In genomic region chr19:42000446-42000958, GRCm38 (mm10) we compare ENCODE assay signal across 10 mouse cellular contexts. TPM values are rescaled to one million over a fixed set of nuclear protein-coding genes. Genes with fewer than 3 reads are reported as not detected.
DNase-seq lines count a peak whose midpoint lies in the region; ATAC-seq and TF ChIP-seq lines count a peak whose summit lies in the region.
"Had no signal": no experiment of that assay in that cellular context is flagged by ENCODE, and none has a peak within 500 bp of the region (broad histone marks: within the 10 kb centered on the region; RNA-seq: fewer than 3 reads in every experiment).

No protein-coding gene starts in this region.

- peak overlapping the region; percentile 77 for H3K27ac ChIP-seq in lung, embryonic 14.5 days (ENCODE audit: low read depth)
- peak overlapping the region; percentile 52; the same call in 1 of the 2 replicates for H3K27ac ChIP-seq in heart, embryonic 11.5 days (ENCODE audit: low read depth, low read length)
- peak overlapping the region; percentile 81 for H3K27ac ChIP-seq in limb, embryonic 12.5 days
- H3K27ac ChIP-seq in stomach, embryonic 15.5 days: peak overlapping the region; percentile 76
- H3K27ac ChIP-seq: layer of hippocampus, adult 2 months had no signal

- no peak overlapping the region for H3K9ac ChIP-seq in lung, embryonic 14.5 days
- H3K9ac ChIP-seq in heart, embryonic 11.5 days (ENCODE audit: low read depth, low read length): no peak overlapping the region; the same call in 1 of the 2 replicates
- no peak overlapping the region for H3K9ac ChIP-seq in limb, embryonic 12.5 days (replicated peaks)
- no peak overlapping the region for H3K9ac ChIP-seq in stomach, embryonic 15.5 days
- H3K9ac ChIP-seq: forebrain, postnatal 0 days had no signal

- no peak for TF ChIP-seq CTCF in lung, embryonic 14.5 days (IDR thresholded peaks at IDR 0.05; ENCODE audit: low read depth)

- no peak overlapping the region for H3K4me3 ChIP-seq in lung, embryonic 14.5 days (ENCODE audit: low read depth, low read length)
- H3K4me3 ChIP-seq in heart, embryonic 11.5 days (ENCODE audit: low read depth, low read length): no peak overlapping the region
- H3K4me3 ChIP-seq in limb, embryonic 12.5 days (replicated peaks): no peak overlapping the region
- no peak overlapping the region for H3K4me3 ChIP-seq in stomach, embryonic 15.5 days (replicated peaks)
- H3K4me3 ChIP-seq: layer of hippocampus, adult 2 months had no signal

- ATAC-seq in lung, embryonic 14.5 days (ENCODE audit: insufficient read depth): peak; percentile 58; the same call in 1 of the 2 replicates
- ATAC-seq in heart, embryonic 11.5 days (replicated peaks; ENCODE audit: insufficient number of reproducible peaks, low FRiP score, low TSS enrichment): no peak
- ATAC-seq in limb, embryonic 12.5 days (ENCODE audit: insufficient number of reproducible peaks, insufficient read depth, low FRiP score, low TSS enrichment, low read depth): peak; percentile 80
- ATAC-seq in stomach, embryonic 15.5 days (ENCODE audit: insufficient read depth, low FRiP score, low read depth): 0 out of 2 replicates have a peak, but pooled peaks have one; percentile 36
- ATAC-seq: forebrain, postnatal 0 days had no signal

- no peaks in the 10 kb centered on the region for H3K9me3 ChIP-seq in lung, embryonic 14.5 days (ENCODE audit: low read depth, low read length)
- H3K9me3 ChIP-seq in heart, embryonic 11.5 days (replicated peaks; ENCODE audit: control insufficient read depth, low read length): no peaks in the 10 kb centered on the region
- H3K9me3 ChIP-seq in limb, embryonic 12.5 days: no peaks in the 10 kb centered on the region
- H3K9me3 ChIP-seq in stomach, embryonic 15.5 days: no peaks in the 10 kb centered on the region

- H3K27me3 ChIP-seq in lung, embryonic 14.5 days (ENCODE audit: insufficient read depth, low read length): no peaks in the 10 kb centered on the region
- H3K27me3 ChIP-seq in heart, embryonic 11.5 days (ENCODE audit: control insufficient read depth, insufficient read depth, low read length): no peaks in the 10 kb centered on the region
- no peaks in the 10 kb centered on the region for H3K27me3 ChIP-seq in limb, embryonic 12.5 days
- H3K27me3 ChIP-seq in stomach, embryonic 15.5 days (replicated peaks): no peaks in the 10 kb centered on the region

- peak; percentile 65 for DNase-seq in lung, embryonic 14.5 days
- no peak for DNase-seq in lung, postnatal 25 days (ENCODE audit: low spot score)
- no peak for DNase-seq in adrenal gland, adult 2 months
- no peak for DNase-seq in natural killer cell, adult 2 months (ENCODE audit: low spot score in 2 of 2)
- DNase-seq: forebrain, postnatal 0 days had no signal

- H3K4me2 ChIP-seq in lung, embryonic 14.5 days: no peak overlapping the region
- no peak overlapping the region for H3K4me2 ChIP-seq in heart, embryonic 11.5 days
- H3K4me2 ChIP-seq in limb, embryonic 12.5 days: peak overlapping the region; percentile 4; the same call in 1 of the 2 replicates
- H3K4me2 ChIP-seq in stomach, embryonic 15.5 days: no peak overlapping the region
- H3K4me2 ChIP-seq: midbrain, embryonic 11.5 days had no signal

- H3K36me3 ChIP-seq in lung, embryonic 14.5 days (ENCODE audit: insufficient read depth): no peaks in the 10 kb centered on the region
- no peaks in the 10 kb centered on the region for H3K36me3 ChIP-seq in heart, embryonic 11.5 days (ENCODE audit: control insufficient read depth, insufficient read depth, low read length)
- no peaks in the 10 kb centered on the region for H3K36me3 ChIP-seq in limb, embryonic 12.5 days
- no peaks in the 10 kb centered on the region for H3K36me3 ChIP-seq in stomach, embryonic 15.5 days

- WGBS in lung, embryonic 14.5 days: 23% methylated on average over 4 of the region's 4 CpGs
- WGBS in heart, embryonic 11.5 days (ENCODE audit: insufficient replicate concordance): 48% methylated on average over 4 of the region's 4 CpGs
- WGBS in limb, embryonic 12.5 days: 15% methylated on average over 4 of the region's 4 CpGs
- WGBS in stomach, embryonic 15.5 days: 18% methylated on average over 4 of the region's 4 CpGs

- peaks cover 12% of the 10 kb centered on the region; the same call in 1 of the 2 replicates for H3K4me1 ChIP-seq in lung, embryonic 14.5 days (ENCODE audit: insufficient read depth)
- H3K4me1 ChIP-seq in heart, embryonic 11.5 days (ENCODE audit: control insufficient read depth, insufficient read depth, low read length): peaks cover 58% of the 10 kb centered on the region
- peaks cover 50% of the 10 kb centered on the region for H3K4me1 ChIP-seq in limb, embryonic 12.5 days (replicated peaks)
- peaks cover 21% of the 10 kb centered on the region; the same call in 1 of the 2 replicates for H3K4me1 ChIP-seq in stomach, embryonic 15.5 days

RNA-seq across cellular contexts. Expression of gene Ubtd1, which starts 18.9 kb away (rescaled TPM):
- polyA plus RNA-seq in lung, embryonic 14.5 days (2014; fragmentation: Nextera tagmentation; extraction: Ambion mirVana): 13.1 TPM in 2 replicates
- 9.7 and 10.2 TPM in 2 replicates for polyA plus RNA-seq in heart, embryonic 11.5 days (2014; fragmentation: Nextera tagmentation; extraction: Ambion mirVana)
- 19.1 and 19.3 TPM in 2 replicates for polyA plus RNA-seq in limb, embryonic 12.5 days (2016; fragmentation: Nextera tagmentation; extraction: Ambion mirVana)
- 14.1 and 16.6 TPM in 2 replicates for polyA plus RNA-seq in stomach, embryonic 15.5 days (2015; fragmentation: Nextera tagmentation; extraction: Ambion mirVana)
- total RNA-seq in adrenal gland, adult 2 months (2021): 10 to 100 TPM; 12.8 to 21.1 TPM
- polyA plus RNA-seq in adrenal gland, adult 2 months (2012; rRNA removed): 29.3 and 31.3 TPM in 2 replicates

RNA-seq across cellular contexts. Expression of gene Mms19, which starts 19.5 kb away (rescaled TPM):
- polyA plus RNA-seq in lung, embryonic 14.5 days (2014; fragmentation: Nextera tagmentation; extraction: Ambion mirVana): 35.6 and 41.7 TPM in 2 replicates
- polyA plus RNA-seq in heart, embryonic 11.5 days (2014; fragmentation: Nextera tagmentation; extraction: Ambion mirVana): 24.8 and 26.9 TPM in 2 replicates
- 41.3 and 42.5 TPM in 2 replicates for polyA plus RNA-seq in limb, embryonic 12.5 days (2016; fragmentation: Nextera tagmentation; extraction: Ambion mirVana)
- 28.2 and 32.1 TPM in 2 replicates for polyA plus RNA-seq in stomach, embryonic 15.5 days (2015; fragmentation: Nextera tagmentation; extraction: Ambion mirVana)
- 10 to 100 TPM; 15.9 to 22.0 TPM for total RNA-seq in adrenal gland, adult 2 months (2021)
- 48.3 and 49.2 TPM in 2 replicates for polyA plus RNA-seq in adrenal gland, adult 2 months (2012; rRNA removed)

RNA-seq across cellular contexts. Expression of gene Ankrd2, which starts 35.3 kb away (rescaled TPM):
- polyA plus RNA-seq in lung, embryonic 14.5 days (2014; fragmentation: Nextera tagmentation; extraction: Ambion mirVana): 0.17 and 0.41 TPM in 2 replicates
- not detected in 2 replicates for polyA plus RNA-seq in heart, embryonic 11.5 days (2014; fragmentation: Nextera tagmentation; extraction: Ambion mirVana)
- 0.25 TPM in 1 of 2 replicates, not detected in the other for polyA plus RNA-seq in limb, embryonic 12.5 days (2016; fragmentation: Nextera tagmentation; extraction: Ambion mirVana)
- 0.32 and 0.40 TPM in 2 replicates for polyA plus RNA-seq in stomach, embryonic 15.5 days (2015; fragmentation: Nextera tagmentation; extraction: Ambion mirVana)
- total RNA-seq in adrenal gland, adult 2 months (2021): under 1 TPM; 0.35 to 0.61 TPM
- polyA plus RNA-seq in adrenal gland, adult 2 months (2012; rRNA removed): 0.16 and 0.27 TPM in 2 replicates
- total RNA-seq: forebrain, postnatal 0 days; layer of hippocampus, adult 2 months had no signal
- polyA plus RNA-seq: midbrain, embryonic 11.5 days had no signal

RNA-seq across cellular contexts. Expression of gene Hoga1, which starts 44.9 kb away (rescaled TPM):
- 1.2 and 1.6 TPM in 2 replicates for polyA plus RNA-seq in lung, embryonic 14.5 days (2014; fragmentation: Nextera tagmentation; extraction: Ambion mirVana)
- 0.72 and 1.6 TPM in 2 replicates for polyA plus RNA-seq in heart, embryonic 11.5 days (2014; fragmentation: Nextera tagmentation; extraction: Ambion mirVana)
- polyA plus RNA-seq in limb, embryonic 12.5 days (2016; fragmentation: Nextera tagmentation; extraction: Ambion mirVana): 1.5 and 1.9 TPM in 2 replicates
- 2.3 and 4.0 TPM in 2 replicates for polyA plus RNA-seq in stomach, embryonic 15.5 days (2015; fragmentation: Nextera tagmentation; extraction: Ambion mirVana)
- 1 to 10 TPM; 3.7 to 8.0 TPM for total RNA-seq in adrenal gland, adult 2 months (2021)
- polyA plus RNA-seq in adrenal gland, adult 2 months (2012; rRNA removed): 1.5 and 1.6 TPM in 2 replicates

RNA-seq across cellular contexts. Expression of gene 4933411K16Rik, which starts 51.5 kb away (rescaled TPM):
- 0.18 TPM in 1 of 2 replicates, not detected in the other for polyA plus RNA-seq in lung, embryonic 14.5 days (2014; fragmentation: Nextera tagmentation; extraction: Ambion mirVana)
- polyA plus RNA-seq in heart, embryonic 11.5 days (2014; fragmentation: Nextera tagmentation; extraction: Ambion mirVana): not detected in 2 replicates
- polyA plus RNA-seq in limb, embryonic 12.5 days (2016; fragmentation: Nextera tagmentation; extraction: Ambion mirVana): 0.20 TPM in 1 of 2 replicates, not detected in the other
- not detected in 2 replicates for polyA plus RNA-seq in stomach, embryonic 15.5 days (2015; fragmentation: Nextera tagmentation; extraction: Ambion mirVana)
- under 1 TPM; 0.55 to 0.75 TPM for total RNA-seq in adrenal gland, adult 2 months (2021)
- polyA plus RNA-seq in adrenal gland, adult 2 months (2012; rRNA removed): 0.09 and 0.12 TPM in 2 replicates
- polyA plus RNA-seq: forebrain, postnatal 0 days had no signal
